In the genomic region with DNA sequence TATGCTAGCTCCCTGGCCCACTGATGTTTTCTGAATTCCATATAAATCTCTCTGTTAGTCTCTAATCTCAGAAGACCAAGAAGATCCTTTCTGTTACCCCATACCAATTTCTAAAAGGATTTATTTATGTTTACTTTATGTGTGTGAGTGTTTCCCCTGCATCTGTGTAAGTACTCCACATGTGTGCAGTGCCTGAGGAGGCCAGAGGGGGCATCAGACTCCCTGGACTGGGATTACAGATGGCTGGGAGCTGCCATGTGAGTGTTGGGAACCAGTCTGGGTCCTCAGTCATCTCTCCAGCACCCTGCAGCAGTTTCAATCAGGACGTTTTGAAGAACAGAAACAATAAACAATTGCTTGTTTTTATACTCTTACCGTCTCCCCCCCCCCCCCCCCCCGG, we compare ENCODE assay signal across 28 mouse cellular contexts. TPM values are rescaled to one million over a fixed set of nuclear protein-coding genes. Genes with fewer than 3 reads are reported as not detected.
DNase-seq lines count a peak whose midpoint lies in the region; ATAC-seq and TF ChIP-seq lines count a peak whose summit lies in the region.
"Had no signal": no experiment of that assay in that cellular context is flagged by ENCODE, and none has a peak within 500 bp of the region (broad histone marks: within the 10 kb centered on the region; RNA-seq: fewer than 3 reads in every experiment).

No protein-coding gene starts in this region.

- H3K27ac ChIP-seq in intestine, postnatal 0 days (ENCODE audit: low read depth, low read length): no peak overlapping the region
- no peak overlapping the region for H3K27ac ChIP-seq in intestine, embryonic 16.5 days (ENCODE audit: low read length)
- H3K27ac ChIP-seq: kidney, postnatal 0 days; liver, embryonic 15.5 days; neural tube, embryonic 13.5 days; stomach, postnatal 0 days had no signal

- H3K4me3 ChIP-seq in intestine, postnatal 0 days (ENCODE audit: low read depth, low read length): no peak overlapping the region
- H3K4me3 ChIP-seq in intestine, embryonic 16.5 days (ENCODE audit: low read length): no peak overlapping the region
- H3K4me3 ChIP-seq: erythroblast, embryonic 14.5 days; heart, embryonic 12.5 days; liver, embryonic 15.5 days; neural tube, embryonic 13.5 days had no signal

- no peak overlapping the region for H3K4me2 ChIP-seq in intestine, postnatal 0 days (replicated peaks; ENCODE audit: low read depth)
- H3K4me2 ChIP-seq in intestine, embryonic 16.5 days (ENCODE audit: low read depth, low read length): no peak overlapping the region
- H3K4me2 ChIP-seq: heart, embryonic 12.5 days; liver, embryonic 15.5 days; midbrain, embryonic 11.5 days; neural tube, embryonic 13.5 days had no signal

- ATAC-seq in intestine, postnatal 0 days: no peak
- ATAC-seq in intestine, embryonic 16.5 days: no peak
- ATAC-seq: CD4-positive, CD25-positive, alpha-beta regulatory T cell, adult 4 months; forebrain, postnatal 0 days; hindbrain, embryonic 16.5 days had no signal

- 77% methylated on average over 3 of the region's 3 CpGs for WGBS in intestine, postnatal 0 days
- WGBS in intestine, embryonic 16.5 days: 70% methylated on average over 3 of the region's 3 CpGs

- H3K9me3 ChIP-seq in intestine, postnatal 0 days (ENCODE audit: control insufficient read depth): no peaks in the 10 kb centered on the region
- H3K9me3 ChIP-seq in intestine, embryonic 16.5 days (ENCODE audit: control insufficient read depth, low read length): no peaks in the 10 kb centered on the region
- H3K9me3 ChIP-seq: heart, embryonic 12.5 days; liver, embryonic 15.5 days; neural tube, embryonic 13.5 days had no signal

- H3K27me3 ChIP-seq in intestine, postnatal 0 days (replicated peaks; ENCODE audit: control insufficient read depth, insufficient read depth, low read length): no peaks in the 10 kb centered on the region
- H3K27me3 ChIP-seq in intestine, embryonic 16.5 days (replicated peaks; ENCODE audit: control insufficient read depth, insufficient read depth, low read length): no peaks in the 10 kb centered on the region
- H3K27me3 ChIP-seq: heart, embryonic 12.5 days; liver, embryonic 15.5 days; neural tube, embryonic 13.5 days had no signal

- H3K36me3 ChIP-seq in intestine, postnatal 0 days (ENCODE audit: control insufficient read depth, insufficient read depth): peaks cover 25% of the 10 kb centered on the region
- no peaks in the 10 kb centered on the region; the same call in 1 of the 2 replicates for H3K36me3 ChIP-seq in intestine, embryonic 16.5 days (ENCODE audit: control insufficient read depth, insufficient read depth, low read length)

- peak; percentile 36; the same call in 1 of the 2 replicates for TF ChIP-seq CTCF in intestine, postnatal 0 days (IDR thresholded peaks at IDR 0.05; ENCODE audit: low read depth)

- no peaks in the 10 kb centered on the region for H3K4me1 ChIP-seq in intestine, postnatal 0 days (replicated peaks; ENCODE audit: control insufficient read depth, insufficient read depth, low read length)
- no peaks in the 10 kb centered on the region for H3K4me1 ChIP-seq in intestine, embryonic 16.5 days (ENCODE audit: control insufficient read depth, insufficient read depth, low read length)
- H3K4me1 ChIP-seq: liver, embryonic 15.5 days; neural tube, embryonic 13.5 days had no signal

- H3K9ac ChIP-seq in intestine, postnatal 0 days (ENCODE audit: low read depth, low read length): no peak overlapping the region
- H3K9ac ChIP-seq in intestine, embryonic 16.5 days (ENCODE audit: low read depth, low read length): no peak overlapping the region
- H3K9ac ChIP-seq: forebrain, postnatal 0 days; heart, embryonic 12.5 days; liver, embryonic 15.5 days; neural tube, embryonic 13.5 days had no signal

- DNase-seq in lung, postnatal 10 days: peak; percentile 13
- DNase-seq in lung, postnatal 25 days (ENCODE audit: low spot score): no peak
- DNase-seq in ES-CJ7 (ENCODE audit: low read depth, low spot score) (peak; percentile 51), R1 (ENCODE audit: low read depth, low spot score) (peak; percentile 75)
- no peak for DNase-seq in left cerebral cortex, adult 9 months (ENCODE audit: low spot score in 2 of 2)
- DNase-seq: adrenal gland, adult 2 months; adrenal gland, postnatal 36 days; cerebellum, adult 18-20 months; cerebellum, postnatal 10 days; forebrain, postnatal 0 days; gastrocnemius, postnatal 10 days; kidney, adult 8-10 months; kidney, postnatal 4 days; layer of hippocampus, adult 9-11 months; liver; lung, postnatal 36 days; right cerebral cortex, postnatal 4 days had no signal

RNA-seq across cellular contexts. Expression of a gene that starts 20.5 kb away (rescaled TPM):
- 6.5 and 6.8 TPM in 2 replicates for polyA plus RNA-seq in intestine, postnatal 0 days (2015; fragmentation: Nextera tagmentation; extraction: Ambion mirVana)
- 21.0 and 21.2 TPM in 2 replicates for polyA plus RNA-seq in intestine, embryonic 16.5 days (2015; fragmentation: Nextera tagmentation; extraction: Ambion mirVana)

RNA-seq across cellular contexts. Expression of a gene that starts 34.7 kb away (rescaled TPM):
- polyA plus RNA-seq in intestine, postnatal 0 days (2015; fragmentation: Nextera tagmentation; extraction: Ambion mirVana): 3.7 and 4.2 TPM in 2 replicates
- polyA plus RNA-seq in intestine, embryonic 16.5 days (2015; fragmentation: Nextera tagmentation; extraction: Ambion mirVana): 8.1 and 8.4 TPM in 2 replicates

RNA-seq across cellular contexts. Expression of a gene that starts 47.0 kb away (rescaled TPM):
- polyA plus RNA-seq in intestine, postnatal 0 days (2015; fragmentation: Nextera tagmentation; extraction: Ambion mirVana): 7.4 and 7.5 TPM in 2 replicates
- 7.9 and 9.3 TPM in 2 replicates for polyA plus RNA-seq in intestine, embryonic 16.5 days (2015; fragmentation: Nextera tagmentation; extraction: Ambion mirVana)

Comparison
In these comparisons a context has a peak if more than half of its experiments do, and no peak if none do; other contexts are left out.
1. DNase-seq: peak in lung, postnatal 10 days (single experiment), ES-CJ7 (single experiment) and R1 (single experiment); none in lung, postnatal 25 days (single experiment) and left cerebral cortex, adult 9 months (0 of 2).